Mouse (Mus musculus): ENCODE results near the gene Mycbp2. TPM values are rescaled to one million over a fixed set of nuclear protein-coding genes. Genes with fewer than 3 reads are reported as not detected.

Gene Mycbp2
- polyA plus RNA-seq, 1 experiment from 2014 or later = 19.4 TPM

Other genes with a start within 250 kb of the Mycbp2 start
- 24.0 and 25.2 TPM in 2 replicates for gene Fbxl3, start 247.2 kb downstream of the Mycbp2 start, polyA plus RNA-seq (2014; fragmentation: Nextera tagmentation; extraction: Ambion mirVana)
- gene Scel, start 166.5 kb upstream of the Mycbp2 start, polyA plus RNA-seq (2014; fragmentation: Nextera tagmentation; extraction: Ambion mirVana) = 0.10 and 0.21 TPM in 2 replicates

All from limb, embryonic 11.5 days (tissue).